Mouse (Mus musculus): ENCODE results near the gene Trim47. TPM values are rescaled to one million over a fixed set of nuclear protein-coding genes. Genes with fewer than 3 reads are reported as not detected.

Gene Trim47
- polyA plus RNA-seq, 1 experiment: 19.1 TPM

GRCm38 (mm10) chr11:116075539-116076265 is 51.3 kb downstream of the Trim47 start:
- DNase-seq (ENCODE audit: low read depth, low spot score): no peak
- WGBS: 76% methylated on average over 20 of the region's 20 CpGs

- DNase-seq (ENCODE audit: low read depth, low spot score): no peak
- WGBS: 78% methylated on average over 7 of the region's 7 CpGs
Observed at GRCm38 (mm10) chr11:116074436-116074991, 52.5 kb downstream of the Trim47 start.

- DNase-seq (ENCODE audit: low read depth, low spot score): no peak
- 79% methylated on average over 3 of the region's 3 CpGs for WGBS
Observed at GRCm38 (mm10) chr11:116072608-116073007, 54.4 kb downstream of the Trim47 start.

GRCm38 (mm10) chr11:116071510-116071909 is 55.5 kb downstream of the Trim47 start:
- WGBS: 53% methylated on average over 5 of the region's 5 CpGs
- no peak for DNase-seq (ENCODE audit: low read depth, low spot score)

GRCm38 (mm10) chr11:116065345-116065744 is 61.7 kb downstream of the Trim47 start:
- DNase-seq (ENCODE audit: low read depth, low spot score): no peak
- 83% methylated on average over 12 of the region's 12 CpGs for WGBS

GRCm38 (mm10) chr11:116064187-116064867 is 62.7 kb downstream of the Trim47 start:
- no peak for DNase-seq (ENCODE audit: low read depth, low spot score)
- 80% methylated on average over 23 of the region's 23 CpGs for WGBS

- DNase-seq (ENCODE audit: low read depth, low spot score): no peak
- 60% methylated on average over 13 of the region's 13 CpGs for WGBS
Observed at GRCm38 (mm10) chr11:116063562-116063961, 63.4 kb downstream of the Trim47 start.

- WGBS: 73% methylated on average over 8 of the region's 8 CpGs
- no peak for DNase-seq (ENCODE audit: low read depth, low spot score)
Observed at GRCm38 (mm10) chr11:116062521-116062920, 64.5 kb downstream of the Trim47 start.

- 91% methylated on average over 13 of the region's 13 CpGs for WGBS
- no peak for DNase-seq (ENCODE audit: low read depth, low spot score)
Observed at GRCm38 (mm10) chr11:116061641-116062415, 65.2 kb downstream of the Trim47 start.

GRCm38 (mm10) chr11:116060596-116060995 is 66.4 kb downstream of the Trim47 start:
- DNase-seq (ENCODE audit: low read depth, low spot score): peak; percentile 73
- 33% methylated on average over 9 of the region's 9 CpGs for WGBS

- WGBS: 92% methylated on average over 11 of the region's 11 CpGs
- no peak for DNase-seq (ENCODE audit: low read depth, low spot score)
Observed at GRCm38 (mm10) chr11:116059691-116060025, 67.4 kb downstream of the Trim47 start.

GRCm38 (mm10) chr11:116058868-116059690 is 67.9 kb downstream of the Trim47 start:
- DNase-seq (ENCODE audit: low read depth, low spot score): no peak
- 88% methylated on average over 17 of the region's 17 CpGs for WGBS

GRCm38 (mm10) chr11:116058022-116058614 is 68.9 kb downstream of the Trim47 start:
- 57% methylated on average over 12 of the region's 12 CpGs for WGBS
- DNase-seq (ENCODE audit: low read depth, low spot score): no peak

GRCm38 (mm10) chr11:116057237-116057881 is 69.7 kb downstream of the Trim47 start:
- 79% methylated on average over 4 of the region's 4 CpGs for WGBS
- DNase-seq (ENCODE audit: low read depth, low spot score): no peak

- DNase-seq (ENCODE audit: low read depth, low spot score): no peak
- 93% methylated on average over 11 of the region's 11 CpGs for WGBS
Observed at GRCm38 (mm10) chr11:116055873-116056272, 71.1 kb downstream of the Trim47 start.

All from large intestine, adult 2 months (tissue).